Mouse (Mus musculus) testis, adult 2 months (tissue): ENCODE data around the gene Zfp941.

Experiments used
- CTCF ChIP-seq: fragments of 200-500 bp; IDR thresholded peaks from 2 replicates; pipeline ENCODE4 v1.5.1; 2012; ENCODE audit warnings: low read depth, mild to moderate bottlenecking, inconsistent platforms, low read length, moderate library complexity; ENCODE audit not compliant: control insufficient read depth, insufficient read depth, insufficient replicate concordance
- POLR2A ChIP-seq: fragments of 200-500 bp; IDR thresholded peaks from 2 replicates; pipeline ENCODE4 v1.6.1; 2012; ENCODE audit warnings: low read depth, mild to moderate bottlenecking, inconsistent platforms, low read length, moderate library complexity; ENCODE audit not compliant: control insufficient read depth

GRCm38 (mm10) chr7:140788053-140788435 is 33.9 kb downstream of the Zfp941 start:
- TF ChIP-seq POLR2A: no peak
- no peak for TF ChIP-seq CTCF
